Mouse (Mus musculus) ES-E14 (cell line): ENCODE measurements around the gene Tmem132c. TPM values are rescaled to one million over a fixed set of nuclear protein-coding genes. Genes with fewer than 3 reads are reported as not detected.

Experiments
- DNase-seq: peaks from one replicate; pipeline ENCODE4 v3.0.0-alpha.2; 2013; ENCODE audit warnings: low read depth, low spot score
- H3K27ac ChIP-seq: 2 replicates; pipeline ENCODE4 v1.5.1; 2012; ENCODE audit warnings: low read depth, mild to moderate bottlenecking, low read length, moderate library complexity, mixed read lengths; ENCODE audit not compliant: poor library complexity, insufficient read depth, severe bottlenecking
- H3K36me3 ChIP-seq: 2 replicates; pipeline ENCODE4 v1.6.1; 2012; ENCODE audit warnings: mild to moderate bottlenecking, low read length, moderate library complexity, mixed read lengths; ENCODE audit not compliant: control insufficient read depth, poor library complexity, insufficient read depth, severe bottlenecking
- H3K4me1 ChIP-seq, 2 experiments: fragments of 150-350 bp in 1 of 2; sonication (generic) in 1 of 2; 2 replicates each; pipeline ENCODE4 v1.6.1; 2012; ENCODE audit warnings: low read length in 2 of 2, mild to moderate bottlenecking in 1 of 2, mixed read lengths in 1 of 2; ENCODE audit not compliant: control insufficient read depth in 2 of 2, insufficient read depth in 2 of 2, poor library complexity in 1 of 2
- H3K4me3 ChIP-seq, 2 experiments: fragments of 150-350 bp in 1 of 2; sonication (generic) in 1 of 2; 2 replicates each; pipeline ENCODE4 v1.5.1; 2012; ENCODE audit warnings: low read length in 2 of 2, low read depth in 1 of 2, mild to moderate bottlenecking in 1 of 2, mixed read lengths in 1 of 2; ENCODE audit not compliant: insufficient read depth in 1 of 2, poor library complexity in 1 of 2, severe bottlenecking in 1 of 2
- H3K9ac ChIP-seq: 2 replicates; pipeline ENCODE4 v1.6.1; 2012; ENCODE audit warnings: low read depth, mild to moderate bottlenecking, low read length, mixed read lengths; ENCODE audit not compliant: poor library complexity, insufficient read depth, severe bottlenecking
- H3K9me3 ChIP-seq: fragments of 150-350 bp; sonication (generic); 2 replicates; pipeline ENCODE4 v1.6.1; 2012; ENCODE audit warnings: low read depth, mild to moderate bottlenecking, low read length; ENCODE audit not compliant: control insufficient read depth, insufficient read depth
- CHD2 ChIP-seq: IDR thresholded peaks from 2 replicates; pipeline ENCODE4 v1.6.1; 2014; ENCODE audit warnings: mild to moderate bottlenecking, low read depth, low read length, inconsistent platforms
- HCFC1 ChIP-seq: IDR thresholded peaks from 2 replicates; pipeline ENCODE4 v1.6.1; 2012; ENCODE audit warnings: low read length, inconsistent platforms, borderline replicate concordance; ENCODE audit not compliant: insufficient read depth
- MAFK ChIP-seq: IDR thresholded peaks from 2 replicates; pipeline ENCODE4 v1.6.1; 2014; ENCODE audit warnings: mild to moderate bottlenecking, low read depth, low read length, inconsistent platforms; ENCODE audit not compliant: insufficient read depth
- ZC3H11A ChIP-seq: IDR thresholded peaks from 2 replicates; pipeline ENCODE4 v1.6.1; 2012; ENCODE audit warnings: low read depth, mild to moderate bottlenecking, inconsistent platforms, low read length, borderline replicate concordance
- ZNF384 ChIP-seq: IDR thresholded peaks from 2 replicates; pipeline ENCODE4 v1.6.1; 2012; ENCODE audit warnings: low read depth, low read length, inconsistent platforms
- in situ Hi-C, 2 experiments: fragments of 600-800 bp; cut with MboI; formaldehyde crosslinking; loops; one replicate each; pipeline ENCODE4 v1.15.1; 2025; ENCODE audit warnings: low sequenced_read_pairs in 2 of 2, inconsistent platforms in 1 of 2; ENCODE audit not compliant: unreplicated experiment in 2 of 2
- total RNA-seq: library from RNA; depleted of rRNA; stranded (reverse); fragments of 300-350 nt; gene quantifications from 2 replicates; pipeline ENCODE4 v1.2.3, GENCODE M21; 2012

Tmem132c gene
- total RNA-seq, 1 experiment: 0.71 TPM

DNA sequence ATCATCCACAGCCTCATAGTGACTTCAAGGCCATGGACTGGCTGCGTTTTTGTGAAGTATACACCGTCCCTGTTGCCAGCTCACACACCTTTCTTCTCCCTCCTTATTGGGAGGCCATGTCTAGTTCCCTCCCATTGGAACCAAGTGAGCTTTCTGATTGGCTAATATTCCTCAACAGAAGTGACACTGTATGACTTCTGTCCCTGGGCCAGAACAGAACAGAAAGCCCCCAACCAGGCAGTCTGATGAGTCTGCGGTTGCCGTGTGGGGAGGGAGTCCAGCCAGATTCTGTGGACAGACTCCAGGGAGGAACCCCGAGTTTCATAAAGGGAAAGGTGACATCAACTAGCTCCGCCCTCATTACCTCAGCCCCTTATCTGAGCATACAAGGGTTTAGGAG lies 233.2 kb downstream of the Tmem132c start:
- H3K4me1 ChIP-seq: no peaks in the 10 kb centered on the region
- TF ChIP-seq ZNF384: no peak
- in situ Hi-C loops: no loop called here

DNA sequence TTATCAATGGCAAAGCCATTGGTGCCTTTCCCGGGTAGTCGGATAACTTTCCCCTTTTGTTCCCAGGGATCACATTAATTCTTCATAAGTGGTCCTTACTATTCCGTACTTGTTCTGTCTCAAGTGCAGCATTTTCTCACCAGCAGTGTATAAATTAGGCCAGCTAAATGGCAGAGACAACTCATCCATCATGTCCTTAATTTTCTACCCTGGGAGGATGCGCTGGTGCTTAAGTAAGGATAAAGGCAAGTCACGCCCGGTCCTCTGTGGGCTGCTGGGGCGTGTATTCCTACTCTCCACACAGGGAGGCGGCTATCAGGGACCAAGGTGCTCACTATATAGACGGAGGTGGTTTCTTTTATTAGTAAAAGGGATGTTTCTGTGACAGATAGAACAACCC lies 236.2 kb downstream of the Tmem132c start:
- in situ Hi-C loops: no loop called here
- no peaks in the 10 kb centered on the region for H3K36me3 ChIP-seq
- TF ChIP-seq ZNF384 (no peak), MAFK (no peak), ZC3H11A (no peak), HCFC1 (no peak), CHD2 (no peak)
- no peak overlapping the region for H3K27ac ChIP-seq
- H3K9me3 ChIP-seq: no peaks in the 10 kb centered on the region
- H3K4me1 ChIP-seq: no peaks in the 10 kb centered on the region
- H3K4me3 ChIP-seq: no peak overlapping the region
- no peak overlapping the region for H3K9ac ChIP-seq
- DNase-seq: no peak

More for the DNA sequence above, 233.2 kb downstream of the Tmem132c start:
- H3K9me3 ChIP-seq: no peaks in the 10 kb centered on the region
- no peak overlapping the region for H3K27ac ChIP-seq
- H3K36me3 ChIP-seq: no peaks in the 10 kb centered on the region
- H3K4me3 ChIP-seq: no peak overlapping the region
- H3K9ac ChIP-seq: no peak overlapping the region
- no peak for DNase-seq

- Histone ChIP-seq H3K4me1 (no peaks in the 10 kb centered on the region), H3K36me3 (no peaks in the 10 kb centered on the region), H3K4me3 (no peak overlapping the region), H3K9me3 (no peaks in the 10 kb centered on the region), H3K27ac (no peak overlapping the region), H3K9ac (no peak overlapping the region)
- no peak for TF ChIP-seq MAFK
- no peak for DNase-seq
- in situ Hi-C loops: no loop called here
Observed at GRCm38 (mm10) chr5:127478322-127478721, 236.7 kb downstream of the Tmem132c start.

GRCm38 (mm10) chr5:127480931-127481330 lies 239.3 kb downstream of the Tmem132c start:
- TF ChIP-seq ZC3H11A (no peak), CHD2 (no peak), ZNF384 (no peak), MAFK (no peak), HCFC1 (no peak)
- DNase-seq: no peak
- no peaks in the 10 kb centered on the region for H3K4me1 ChIP-seq
- H3K9me3 ChIP-seq: no peaks in the 10 kb centered on the region
- H3K9ac ChIP-seq: no peak overlapping the region
- H3K36me3 ChIP-seq: no peaks in the 10 kb centered on the region
- H3K4me3 ChIP-seq: no peak overlapping the region
- H3K27ac ChIP-seq: no peak overlapping the region
- in situ Hi-C loops: no loop called here

- H3K27ac ChIP-seq: no peak overlapping the region
- no peaks in the 10 kb centered on the region for H3K36me3 ChIP-seq
- no peak overlapping the region for H3K4me3 ChIP-seq
- H3K9me3 ChIP-seq: no peaks in the 10 kb centered on the region
- TF ChIP-seq CHD2: no peak
- TF ChIP-seq ZC3H11A: no peak
- no peak for TF ChIP-seq MAFK
- TF ChIP-seq ZNF384: no peak
- TF ChIP-seq HCFC1: no peak
- H3K9ac ChIP-seq: no peak overlapping the region
- peak; percentile 63 for DNase-seq
- H3K4me1 ChIP-seq: no peaks in the 10 kb centered on the region
- in situ Hi-C loops: no loop called here
Observed at GRCm38 (mm10) chr5:127481416-127481815, 239.8 kb downstream of the Tmem132c start.
